Mouse (Mus musculus): ENCODE measurements around the gene Bmp8a. TPM values are rescaled to one million over a fixed set of nuclear protein-coding genes. Genes with fewer than 3 reads are reported as not detected.
"Not testable (repeated sequence)": the region's sequence is repeated elsewhere in the genome, so short reads cannot be mapped to it uniquely, and the experiment has no call there.

The Bmp8a gene
- polyA plus RNA-seq, 1 experiment from 2014 or later, result 0.31 TPM

DNA sequence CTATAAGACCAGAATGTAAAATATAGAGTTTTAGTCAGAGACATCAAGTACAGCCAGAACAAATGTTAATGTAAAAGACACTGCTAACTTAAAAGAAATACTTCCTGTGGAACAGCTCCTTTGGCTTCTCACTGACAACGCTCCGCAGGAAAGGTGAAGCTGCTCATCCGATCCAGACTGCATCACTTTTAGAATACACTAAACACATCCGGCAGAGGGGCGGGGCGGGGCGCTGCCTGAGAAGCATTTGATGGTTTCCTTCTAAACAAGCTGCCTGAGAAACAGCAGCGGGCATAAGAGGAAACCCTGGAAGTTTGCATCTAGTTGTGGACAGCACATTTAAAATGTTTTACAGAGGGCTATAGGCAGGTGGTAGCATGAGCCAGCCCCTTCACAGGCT lies 12.9 kb upstream of the Bmp8a start:
- WGBS, result 89% methylated on average over 8 of the region's 8 CpGs
- no peak for ATAC-seq (ENCODE audit: insufficient number of reproducible peaks, low FRiP score)
- H3K27ac ChIP-seq (ENCODE audit: poor library complexity, severe bottlenecking), result no peak overlapping the region

DNA sequence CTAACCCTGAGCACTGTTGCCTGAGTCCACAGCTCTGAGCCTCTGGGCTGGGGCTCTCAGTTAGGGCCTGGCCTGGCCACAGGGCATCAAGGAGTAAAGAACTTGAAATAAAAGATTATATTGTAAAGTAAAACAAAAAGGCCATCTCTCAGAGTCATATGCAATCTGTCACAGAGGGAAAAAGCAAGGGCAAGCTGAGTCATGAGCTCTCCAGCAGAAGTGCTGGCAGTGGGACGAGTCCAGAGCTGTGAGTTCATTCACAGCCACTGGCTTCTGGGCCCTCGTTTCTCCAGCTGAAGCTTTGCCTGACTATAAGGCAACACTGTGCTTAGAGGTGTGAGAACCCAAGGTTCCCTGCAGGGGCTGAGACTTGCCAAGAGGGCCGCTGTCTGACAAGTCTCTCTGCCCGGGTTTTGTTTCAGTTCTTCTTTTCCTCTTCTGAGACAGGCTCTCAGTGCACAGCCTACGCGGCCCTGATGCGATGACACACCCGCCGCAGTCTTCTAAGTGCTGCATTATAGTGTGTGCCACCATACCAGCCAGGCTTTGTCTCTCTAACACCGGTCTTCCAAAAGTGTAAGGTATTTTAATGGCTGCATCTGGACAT lies 10.3 kb upstream of the Bmp8a start:
- no peaks in the 10 kb centered on the region for H3K9me3 ChIP-seq (replicated peaks)
- no peak overlapping the region for H3K27ac ChIP-seq (ENCODE audit: poor library complexity, severe bottlenecking)
- H3K4me3 ChIP-seq, result no peak overlapping the region
- no peaks in the 10 kb centered on the region for H3K4me1 ChIP-seq (replicated peaks)
- H3K4me2 ChIP-seq, result no peak overlapping the region
- no peaks in the 10 kb centered on the region for H3K27me3 ChIP-seq (replicated peaks)
- 79% methylated on average over 8 of the region's 10 CpGs for WGBS
- ATAC-seq (ENCODE audit: insufficient number of reproducible peaks, low FRiP score), result no peak
- no peak overlapping the region for H3K9ac ChIP-seq
- peaks cover 83% of the 10 kb centered on the region for H3K36me3 ChIP-seq

More for the DNA sequence above, 12.9 kb upstream of the Bmp8a start:
- Histone ChIP-seq H3K4me2 (no peak overlapping the region), H3K4me3 (no peak overlapping the region), H3K36me3 (peaks cover 82% of the 10 kb centered on the region), H3K9me3 (replicated peaks) (no peaks in the 10 kb centered on the region), H3K27me3 (replicated peaks) (no peaks in the 10 kb centered on the region), H3K9ac (no peak overlapping the region), H3K4me1 (replicated peaks) (no peaks in the 10 kb centered on the region)

GRCm38 (mm10) chr4:123343471-123343789 lies 378 bp upstream of the Bmp8a start:
- 2% methylated on average over 6 of the region's 6 CpGs for WGBS
- H3K27me3 ChIP-seq (replicated peaks), result peaks cover 36% of the 10 kb centered on the region
- H3K4me2 ChIP-seq, result peak overlapping the region; percentile 97
- H3K36me3 ChIP-seq, result peaks cover 4% of the 10 kb centered on the region
- H3K4me1 ChIP-seq (replicated peaks), result peaks cover 11% of the 10 kb centered on the region; the same call in 1 of the 2 replicates
- peak overlapping the region; percentile 53 for H3K9ac ChIP-seq
- ATAC-seq (ENCODE audit: insufficient number of reproducible peaks, low FRiP score), result peak; percentile 28
- H3K27ac ChIP-seq (ENCODE audit: poor library complexity, severe bottlenecking), result no peak overlapping the region
- H3K9me3 ChIP-seq (replicated peaks), result no peaks in the 10 kb centered on the region
- peak overlapping the region; percentile 57 for H3K4me3 ChIP-seq

- H3K4me2 ChIP-seq, result peak overlapping the region; percentile 97
- no peaks in the 10 kb centered on the region for H3K9me3 ChIP-seq (replicated peaks)
- no peak overlapping the region for H3K27ac ChIP-seq (ENCODE audit: poor library complexity, severe bottlenecking)
- peak overlapping the region; percentile 57 for H3K4me3 ChIP-seq
- no peaks in the 10 kb centered on the region for H3K36me3 ChIP-seq
- 3% methylated on average over 43 of the region's 43 CpGs for WGBS
- peaks cover 36% of the 10 kb centered on the region for H3K27me3 ChIP-seq (replicated peaks)
- H3K4me1 ChIP-seq (replicated peaks), result peaks cover 11% of the 10 kb centered on the region; the same call in 1 of the 2 replicates
- peak; percentile 43 for ATAC-seq (ENCODE audit: insufficient number of reproducible peaks, low FRiP score)
- peak overlapping the region; percentile 53; the same call in 1 of the 2 replicates for H3K9ac ChIP-seq
Observed at GRCm38 (mm10) chr4:123342091-123342641, 886 bp downstream of the Bmp8a start.

- Histone ChIP-seq H3K9ac (no peak overlapping the region), H3K4me2 (no peak overlapping the region), H3K36me3 (no peaks in the 10 kb centered on the region), H3K27me3 (replicated peaks) (peaks cover 36% of the 10 kb centered on the region), H3K27ac (ENCODE audit: poor library complexity, severe bottlenecking) (no peak overlapping the region), H3K9me3 (replicated peaks) (no peaks in the 10 kb centered on the region), H3K4me1 (replicated peaks) (peaks cover 11% of the 10 kb centered on the region; the same call in 1 of the 2 replicates), H3K4me3 (no peak overlapping the region)
- ATAC-seq (ENCODE audit: insufficient number of reproducible peaks, low FRiP score), result no peak
- WGBS, result 68% methylated on average over 5 of the region's 5 CpGs
Observed at GRCm38 (mm10) chr4:123340232-123340631, 2.8 kb downstream of the Bmp8a start.

DNA sequence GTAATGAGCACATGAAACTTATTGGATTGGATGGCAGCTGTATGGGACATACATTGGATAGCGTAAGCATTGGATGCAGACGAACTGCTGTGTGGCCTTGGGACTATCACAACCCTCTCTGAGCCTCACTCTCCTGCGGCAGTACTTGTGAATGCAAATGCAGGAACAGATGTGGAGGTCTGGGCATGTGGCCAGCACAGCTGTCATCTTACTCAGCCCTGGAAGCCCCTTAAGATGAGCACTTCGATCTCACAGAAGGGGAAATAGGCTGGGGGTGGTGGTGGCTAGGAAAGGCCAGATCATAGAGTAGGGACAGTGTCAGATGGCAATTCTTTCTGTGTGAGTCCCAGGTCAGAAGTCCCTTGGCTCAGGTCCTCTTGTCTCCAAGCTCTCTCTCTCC lies 5.4 kb downstream of the Bmp8a start:
- H3K9me3 ChIP-seq (replicated peaks), result no peaks in the 10 kb centered on the region
- H3K27me3 ChIP-seq (replicated peaks), result peaks cover 30% of the 10 kb centered on the region
- H3K4me2 ChIP-seq, result no peak overlapping the region
- 74% methylated on average over 4 of the region's 4 CpGs for WGBS
- no peak for ATAC-seq (ENCODE audit: insufficient number of reproducible peaks, low FRiP score)
- H3K27ac ChIP-seq (ENCODE audit: poor library complexity, severe bottlenecking), result no peak overlapping the region
- no peak overlapping the region for H3K9ac ChIP-seq
- H3K4me3 ChIP-seq, result no peak overlapping the region
- no peaks in the 10 kb centered on the region for H3K36me3 ChIP-seq
- peaks cover 6% of the 10 kb centered on the region; the same call in 1 of the 2 replicates for H3K4me1 ChIP-seq (replicated peaks)

DNA sequence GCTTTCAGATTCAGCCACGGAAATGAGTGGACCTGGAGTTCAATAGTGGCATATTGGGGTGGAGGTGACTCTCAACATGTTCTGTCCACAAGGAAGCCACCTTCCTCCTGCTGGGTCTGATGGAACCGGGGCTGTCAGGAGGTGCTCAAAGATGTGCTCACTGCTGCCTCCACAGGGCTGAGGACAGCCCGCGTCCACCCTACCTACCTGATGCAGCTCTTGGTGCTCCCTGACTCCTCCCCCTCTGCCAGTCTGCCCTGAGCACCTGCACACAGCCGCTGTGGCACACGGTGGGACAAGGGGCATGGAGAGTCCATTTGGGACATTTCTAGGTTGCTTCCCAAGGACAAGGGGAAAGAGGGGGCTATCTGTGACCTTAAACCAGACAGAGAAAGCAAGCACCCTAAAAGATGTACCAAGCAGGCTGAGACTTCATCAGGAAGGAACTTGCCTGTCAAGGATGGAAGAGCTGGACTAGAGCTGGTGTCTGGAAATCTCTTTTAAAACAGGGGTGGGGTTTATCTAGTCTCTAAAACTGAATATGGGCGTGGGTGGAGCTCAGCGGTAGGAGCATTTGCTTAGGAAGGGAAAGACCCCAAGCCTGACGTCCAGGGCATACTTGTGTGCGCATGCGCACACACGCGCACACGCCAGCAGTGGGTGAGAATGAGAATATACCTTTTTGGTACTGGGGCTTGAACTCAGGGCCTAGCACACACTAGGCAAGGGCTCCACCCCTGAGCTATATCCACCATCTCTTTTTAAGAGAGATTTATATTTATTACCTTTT lies 7.1 kb downstream of the Bmp8a start:
- Histone ChIP-seq H3K27ac (ENCODE audit: poor library complexity, severe bottlenecking) (no peak overlapping the region), H3K4me3 (no peak overlapping the region)
- WGBS, result 63% methylated on average over 14 of the region's 14 CpGs

DNA sequence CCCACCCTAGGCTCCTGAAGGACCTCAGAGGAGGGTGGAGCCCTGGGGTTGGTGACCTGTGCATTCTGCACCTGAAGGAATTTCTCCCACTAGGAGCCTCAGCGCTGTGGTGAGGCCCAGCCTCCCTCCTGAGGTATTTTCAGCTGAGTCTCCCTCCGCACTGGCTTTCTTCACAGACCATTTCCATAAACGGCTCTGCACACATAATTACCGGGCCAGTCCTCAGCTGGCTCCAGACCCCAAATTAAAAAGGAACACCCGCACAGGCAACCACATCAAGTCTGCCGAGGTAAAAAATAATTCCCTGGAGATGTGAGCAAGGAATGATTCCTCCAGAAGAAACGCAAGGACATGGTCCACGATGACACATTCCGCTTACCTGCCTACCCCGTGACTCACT lies 7.8 kb downstream of the Bmp8a start:
- H3K9me3 ChIP-seq (replicated peaks); H3K27ac ChIP-seq (ENCODE audit: poor library complexity, severe bottlenecking); ATAC-seq (ENCODE audit: insufficient number of reproducible peaks, low FRiP score); H3K27me3 ChIP-seq (replicated peaks); H3K4me3 ChIP-seq; H3K36me3 ChIP-seq; H3K4me2 ChIP-seq; H3K9ac ChIP-seq; H3K4me1 ChIP-seq (replicated peaks): not testable (repeated sequence)
- 71% methylated on average over 10 of the region's 10 CpGs for WGBS

More for the DNA sequence above, 7.1 kb downstream of the Bmp8a start:
- Histone ChIP-seq H3K9ac (no peak overlapping the region), H3K4me1 (replicated peaks) (no peaks in the 10 kb centered on the region), H3K36me3 (no peaks in the 10 kb centered on the region), H3K9me3 (replicated peaks) (no peaks in the 10 kb centered on the region), H3K27me3 (replicated peaks) (peaks cover 13% of the 10 kb centered on the region), H3K4me2 (no peak overlapping the region)
- no peak for ATAC-seq (ENCODE audit: insufficient number of reproducible peaks, low FRiP score)

GRCm38 (mm10) chr4:123334177-123334576 lies 8.9 kb downstream of the Bmp8a start:
- Histone ChIP-seq H3K27me3 (replicated peaks) (no peaks in the 10 kb centered on the region; the same call in 1 of the 2 replicates), H3K27ac (ENCODE audit: poor library complexity, severe bottlenecking) (no peak overlapping the region), H3K9ac (no peak overlapping the region), H3K4me2 (no peak overlapping the region), H3K4me3 (no peak overlapping the region), H3K36me3 (no peaks in the 10 kb centered on the region), H3K4me1 (replicated peaks) (no peaks in the 10 kb centered on the region), H3K9me3 (replicated peaks) (no peaks in the 10 kb centered on the region)
- ATAC-seq (ENCODE audit: insufficient number of reproducible peaks, low FRiP score), result no peak
- 77% methylated on average over 3 of the region's 3 CpGs for WGBS

GRCm38 (mm10) chr4:123333151-123333550 lies 9.9 kb downstream of the Bmp8a start:
- WGBS, result 92% methylated on average over 4 of the region's 4 CpGs
- no peak overlapping the region for H3K27ac ChIP-seq (ENCODE audit: poor library complexity, severe bottlenecking)
- no peaks in the 10 kb centered on the region for H3K4me1 ChIP-seq (replicated peaks)
- H3K27me3 ChIP-seq (replicated peaks), result no peaks in the 10 kb centered on the region; the same call in 1 of the 2 replicates
- no peak for ATAC-seq (ENCODE audit: insufficient number of reproducible peaks, low FRiP score)
- H3K4me3 ChIP-seq, result no peak overlapping the region
- no peak overlapping the region for H3K9ac ChIP-seq
- H3K4me2 ChIP-seq, result no peak overlapping the region
- no peaks in the 10 kb centered on the region for H3K9me3 ChIP-seq (replicated peaks)
- H3K36me3 ChIP-seq, result no peaks in the 10 kb centered on the region

GRCm38 (mm10) chr4:123331961-123332360 lies 11.1 kb downstream of the Bmp8a start:
- H3K9ac ChIP-seq; H3K4me2 ChIP-seq; H3K4me1 ChIP-seq (replicated peaks); H3K27me3 ChIP-seq (replicated peaks); ATAC-seq (ENCODE audit: insufficient number of reproducible peaks, low FRiP score); H3K9me3 ChIP-seq (replicated peaks); H3K27ac ChIP-seq (ENCODE audit: poor library complexity, severe bottlenecking); H3K36me3 ChIP-seq; H3K4me3 ChIP-seq: not testable (repeated sequence)
- 89% methylated on average over 1 of the region's 1 CpGs for WGBS
